Mouse (Mus musculus) embryonic facial prominence, embryonic 14.5 days (tissue): ENCODE data around the gene Prrc2a. TPM values are rescaled to one million over a fixed set of nuclear protein-coding genes. Genes with fewer than 3 reads are reported as not detected.

Source experiments
- ATAC-seq: fragments of 200-750 bp; cut with Nextera tagmentation; 2 replicates; pipeline ENCODE4 v1.8.0; 2017; ENCODE audit warnings: low read depth, moderate number of reproducible peaks, moderate TSS enrichment
- DNase-seq: peaks from one replicate; pipeline ENCODE4 v3.0.0-alpha.2; 2015; ENCODE audit warnings: low spot score
- H3K27ac ChIP-seq: fragments of 300-500 bp; sonication (generic); replicated peaks from 2 replicates; pipeline ENCODE4 v1.5.1; 2014; ENCODE audit warnings: low read depth, mild to moderate bottlenecking, low read length, moderate library complexity
- H3K27me3 ChIP-seq: fragments of 300-500 bp; sonication (generic); replicated peaks from 2 replicates; pipeline ENCODE4 v1.6.1; 2014; ENCODE audit warnings: low read length; ENCODE audit not compliant: control insufficient read depth, insufficient read depth
- H3K36me3 ChIP-seq: fragments of 300-500 bp; sonication (generic); 2 replicates; pipeline ENCODE4 v1.6.1; 2014; ENCODE audit warnings: low read length, mixed read lengths; ENCODE audit not compliant: control insufficient read depth, insufficient read depth
- H3K4me1 ChIP-seq: fragments of 300-500 bp; sonication (generic); 2 replicates; pipeline ENCODE4 v1.6.1; 2014; ENCODE audit warnings: antibody characterized with exemption, low read length; ENCODE audit not compliant: control insufficient read depth, insufficient read depth
- H3K4me2 ChIP-seq: fragments of 300-500 bp; sonication (generic); 2 replicates; pipeline ENCODE4 v1.6.1; 2014; ENCODE audit warnings: low read depth, mild to moderate bottlenecking, low read length, moderate library complexity, mixed read lengths
- H3K4me3 ChIP-seq: fragments of 300-500 bp; sonication (generic); 2 replicates; pipeline ENCODE4 v1.5.1; 2014; ENCODE audit warnings: low read depth, mild to moderate bottlenecking, low read length
- H3K9ac ChIP-seq: fragments of 300-500 bp; sonication (generic); 2 replicates; pipeline ENCODE4 v1.6.1; 2014; ENCODE audit warnings: low read depth, mild to moderate bottlenecking, low read length, moderate library complexity, mixed read lengths
- H3K9me3 ChIP-seq: fragments of 300-500 bp; sonication (generic); 2 replicates; pipeline ENCODE4 v1.6.1; 2016; ENCODE audit warnings: low read length; ENCODE audit not compliant: control insufficient read depth
- WGBS: fragments of 180-500 bp; shearing (Covaris S2); extraction: QIAGEN DNeasy Blood & Tissue Kit; methylation state at CpG from one replicate; pipeline ENCODE4 v1.1.7; 2014; 5-methylcytosine and 5-hydroxymethylcytosine counted together
- microRNA-seq: library from miRNA; unstranded; fragments of <30 nt; microRNA quantifications from one replicate; pipeline ENCODE4, GENCODE M21; 2016; ENCODE audit warnings: borderline number of aligned reads
- polyA plus RNA-seq: library from polyadenylated mRNA; unstranded; fragments of >200 nt; fragmentation: Nextera tagmentation; extraction: Ambion mirVana; gene quantifications from 2 replicates; pipeline ENCODE4 v1.2.1, GENCODE M21; 2014

The Prrc2a gene
- polyA plus RNA-seq, 1 experiment from 2014 or later: 151 TPM

DNA sequence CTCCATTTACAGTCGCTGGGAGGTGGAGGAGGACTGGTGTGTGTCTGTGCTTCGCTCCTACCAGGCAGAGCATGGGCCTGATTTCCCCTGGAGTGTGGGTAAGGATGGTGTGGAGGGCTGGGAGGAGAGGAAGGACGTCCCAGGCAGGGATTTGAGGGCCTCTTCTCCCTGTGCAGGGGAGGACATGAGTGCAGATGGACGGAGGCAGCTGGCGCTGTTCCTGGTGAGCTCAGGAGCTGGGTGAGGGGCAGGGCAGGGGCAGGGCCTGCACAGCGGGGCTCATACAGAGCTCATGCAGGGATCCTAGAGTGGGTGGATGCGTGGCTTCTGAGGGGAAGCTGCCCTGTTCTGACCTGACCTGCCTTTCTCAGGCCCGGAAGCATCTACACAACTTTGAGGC is 62.4 kb downstream of the Prrc2a start:
- no peaks in the 10 kb centered on the region for H3K4me1 ChIP-seq
- H3K9ac ChIP-seq: no peak overlapping the region
- H3K27ac ChIP-seq: no peak overlapping the region
- DNase-seq: peak; percentile 39
- H3K27me3 ChIP-seq: no peaks in the 10 kb centered on the region
- peaks cover 70% of the 10 kb centered on the region for H3K36me3 ChIP-seq
- no peak overlapping the region for H3K4me2 ChIP-seq
- H3K9me3 ChIP-seq: no peaks in the 10 kb centered on the region
- WGBS: 62% methylated on average over 6 of the region's 8 CpGs
- peak; percentile 60 for ATAC-seq
- H3K4me3 ChIP-seq: no peak overlapping the region

DNA sequence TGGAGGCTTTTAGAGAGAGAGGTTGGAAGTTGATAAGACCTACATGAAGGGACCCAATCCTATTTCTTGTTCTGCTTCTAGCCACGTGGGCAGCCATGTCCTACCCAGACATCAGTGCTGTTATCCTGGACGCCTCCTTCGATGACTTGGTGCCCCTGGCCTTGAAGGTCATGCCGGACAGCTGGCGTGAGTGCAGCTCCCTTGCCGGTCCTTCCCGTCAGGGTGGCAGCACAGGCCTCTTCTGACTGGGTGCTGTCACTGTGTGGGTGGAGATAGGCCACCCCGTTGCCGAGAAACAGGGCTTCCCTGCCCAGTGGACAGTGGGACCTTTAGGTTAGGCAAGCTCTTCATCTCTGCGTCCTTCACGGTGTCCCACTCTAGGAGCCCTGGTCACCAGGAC is 63.5 kb downstream of the Prrc2a start:
- no peak for DNase-seq

DNA sequence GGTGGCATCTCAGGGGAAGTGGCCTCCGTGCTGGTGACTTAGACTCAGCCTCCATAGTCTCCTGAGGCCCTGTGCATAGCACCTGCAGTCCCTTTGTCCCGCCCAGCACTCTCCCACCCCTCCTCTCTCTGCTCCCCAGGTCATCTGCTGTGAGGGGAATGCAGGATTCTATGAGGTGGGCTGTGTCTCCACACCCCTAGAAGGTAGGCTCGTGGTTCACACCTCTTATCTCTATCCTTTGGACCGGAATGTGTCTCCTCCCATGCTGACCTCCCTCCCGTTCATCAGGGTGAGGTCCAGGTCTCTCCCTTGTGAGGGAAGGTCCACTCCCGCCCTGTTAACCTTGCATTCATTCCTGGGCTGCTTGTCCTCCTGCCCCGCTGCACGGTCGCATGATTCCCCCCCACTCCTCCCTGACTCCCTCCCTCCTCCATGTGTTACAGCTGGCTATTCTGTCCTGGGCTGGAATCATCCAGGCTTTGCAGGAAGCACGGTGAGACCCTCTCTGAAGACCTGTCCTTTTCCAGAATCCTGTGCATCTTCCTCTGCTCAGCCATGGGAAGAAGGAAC is 64.4 kb downstream of the Prrc2a start:
- DNase-seq: no peak
- Histone ChIP-seq H3K9me3 (no peaks in the 10 kb centered on the region), H3K27ac (no peak overlapping the region), H3K4me3 (no peak overlapping the region), H3K36me3 (peaks cover 90% of the 10 kb centered on the region), H3K27me3 (no peaks in the 10 kb centered on the region), H3K4me1 (no peaks in the 10 kb centered on the region), H3K4me2 (no peak overlapping the region), H3K9ac (no peak overlapping the region)
- no peak for ATAC-seq
- WGBS: 82% methylated on average over 10 of the region's 10 CpGs

More for the DNA sequence above, 63.5 kb downstream of the Prrc2a start:
- H3K9me3 ChIP-seq: no peaks in the 10 kb centered on the region
- no peak overlapping the region for H3K4me3 ChIP-seq
- 87% methylated on average over 10 of the region's 11 CpGs for WGBS
- no peaks in the 10 kb centered on the region for H3K27me3 ChIP-seq
- H3K9ac ChIP-seq: no peak overlapping the region
- H3K4me2 ChIP-seq: no peak overlapping the region
- H3K36me3 ChIP-seq: peaks cover 81% of the 10 kb centered on the region
- H3K4me1 ChIP-seq: no peaks in the 10 kb centered on the region
- ATAC-seq: no peak
- no peak overlapping the region for H3K27ac ChIP-seq

Small RNAs within 50 kb of the gene (microRNA-seq; reads per million reads assigned to microRNA genes)
- not detected for gene Mir6973a
- not detected for gene Mir6974

Other genes with a start within 250 kb of the Prrc2a start
- 15.0 and 15.4 TPM in 2 replicates for gene Neu1, start 233.6 kb downstream of the Prrc2a start, polyA plus RNA-seq
- 0.69 and 2.3 TPM in 2 replicates for gene Hspa1b, start 205.7 kb downstream of the Prrc2a start, polyA plus RNA-seq
- not detected in 2 replicates for gene Gm20481, start 195.0 kb downstream of the Prrc2a start, polyA plus RNA-seq
- gene Hspa1a, start 192.7 kb downstream of the Prrc2a start, polyA plus RNA-seq: 7.3 TPM in 2 replicates
- 0.99 and 1.0 TPM in 2 replicates for gene Hspa1l, start 192.2 kb downstream of the Prrc2a start, polyA plus RNA-seq
- 151 and 159 TPM in 2 replicates for gene Lsm2, start 183.0 kb downstream of the Prrc2a start, polyA plus RNA-seq
- gene Vars, start 163.9 kb downstream of the Prrc2a start, polyA plus RNA-seq: 80.3 and 87.7 TPM in 2 replicates
- 0.07 and 0.20 TPM in 2 replicates for gene Vwa7, start 148.3 kb downstream of the Prrc2a start, polyA plus RNA-seq
- 12.2 and 16.5 TPM in 2 replicates for gene Sapcd1, start 136.9 kb downstream of the Prrc2a start, polyA plus RNA-seq
- 2.5 and 3.4 TPM in 2 replicates for gene Msh5, start 118.2 kb downstream of the Prrc2a start, polyA plus RNA-seq
- 90.9 and 96.9 TPM in 2 replicates for gene Clic1, start 114.9 kb downstream of the Prrc2a start, polyA plus RNA-seq
- gene Ddah2, start 105.9 kb downstream of the Prrc2a start, polyA plus RNA-seq: 291 and 341 TPM in 2 replicates
- gene Ly6g6c, start 99.5 kb downstream of the Prrc2a start, polyA plus RNA-seq: 9.5 and 21.2 TPM in 2 replicates
- 0.55 and 0.96 TPM in 2 replicates for gene Mpig6b, start 98.7 kb downstream of the Prrc2a start, polyA plus RNA-seq
- 9.4 and 11.8 TPM in 2 replicates for gene Ly6g6e, start 88.0 kb downstream of the Prrc2a start, polyA plus RNA-seq
- 0.46 and 1.4 TPM in 2 replicates for gene Ly6g6d, start 86.8 kb downstream of the Prrc2a start, polyA plus RNA-seq
- gene Ly6g6f, start 79.3 kb downstream of the Prrc2a start, polyA plus RNA-seq: 0.18 TPM in 1 of 2 replicates, not detected in the other
- gene Abhd16a, start 75.6 kb downstream of the Prrc2a start, polyA plus RNA-seq: 77.2 and 92.3 TPM in 2 replicates
- gene Ly6g5c, start 56.6 kb downstream of the Prrc2a start, polyA plus RNA-seq: not detected in 2 replicates
- 0.41 and 0.70 TPM in 2 replicates for gene Ly6g5b, start 49.5 kb downstream of the Prrc2a start, polyA plus RNA-seq
- gene Gpank1, start 43.4 kb downstream of the Prrc2a start, polyA plus RNA-seq: 13.0 and 13.4 TPM in 2 replicates
- 277 and 279 TPM in 2 replicates for gene Csnk2b, start 42.8 kb downstream of the Prrc2a start, polyA plus RNA-seq
- 5.6 and 6.0 TPM in 2 replicates for gene D17H6S53E, start 38.5 kb downstream of the Prrc2a start, polyA plus RNA-seq
- gene Apom, start 32.8 kb downstream of the Prrc2a start, polyA plus RNA-seq: 0.28 TPM in 1 of 2 replicates, not detected in the other
- gene Bag6, start 29.7 kb downstream of the Prrc2a start, polyA plus RNA-seq: 72.2 and 77.3 TPM in 2 replicates
- 16.5 and 17.7 TPM in 2 replicates for gene Aif1, start 11.2 kb upstream of the Prrc2a start, polyA plus RNA-seq
- 22.2 and 26.9 TPM in 2 replicates for gene Lst1, start 23.5 kb upstream of the Prrc2a start, polyA plus RNA-seq
- 2.0 and 3.3 TPM in 2 replicates for gene Ltb, start 29.5 kb upstream of the Prrc2a start, polyA plus RNA-seq
- gene Tnf, start 37.1 kb upstream of the Prrc2a start, polyA plus RNA-seq: 0.62 and 0.74 TPM in 2 replicates
- 0.34 and 0.40 TPM in 2 replicates for gene Lta, start 40.5 kb upstream of the Prrc2a start, polyA plus RNA-seq
- gene Gm16181, start 55.9 kb upstream of the Prrc2a start, polyA plus RNA-seq: 0.47 TPM in 1 of 2 replicates, not detected in the other
- gene Atp6v1g2, start 68.8 kb upstream of the Prrc2a start, polyA plus RNA-seq: 5.1 and 5.2 TPM in 2 replicates
- 3.3 and 4.8 TPM in 2 replicates for gene Nfkbil1, start 70.9 kb upstream of the Prrc2a start, polyA plus RNA-seq
- gene Ddx39b, start 76.8 kb upstream of the Prrc2a start, polyA plus RNA-seq: 347 and 431 TPM in 2 replicates
- 46.9 and 51.7 TPM in 2 replicates for gene H2-D1, start 97.8 kb upstream of the Prrc2a start, polyA plus RNA-seq
- gene H2-Q1, start 155.5 kb upstream of the Prrc2a start, polyA plus RNA-seq: 0.25 TPM in 1 of 2 replicates, not detected in the other
- gene H2-Q2, start 177.3 kb upstream of the Prrc2a start, polyA plus RNA-seq: 0.22 and 0.62 TPM in 2 replicates
- gene H2-Q4, start 214.7 kb upstream of the Prrc2a start, polyA plus RNA-seq: 1.3 and 2.0 TPM in 2 replicates